Mouse (Mus musculus): ENCODE results near the gene Clec16a. TPM values are rescaled to one million over a fixed set of nuclear protein-coding genes. Genes with fewer than 3 reads are reported as not detected.

The Clec16a gene
- polyA plus RNA-seq, 1 experiment from 2014 or later = 17.3 TPM

- Histone ChIP-seq H3K4me3 (no peak overlapping the region), H3K4me2 (no peak overlapping the region), H3K27ac (0 out of 2 replicates have a peak overlapping the region, but pooled peaks have one; percentile 36), H3K9me3 (replicated peaks) (no peaks in the 10 kb centered on the region), H3K36me3 (no peaks in the 10 kb centered on the region), H3K9ac (no peak overlapping the region), H3K4me1 (peaks cover 28% of the 10 kb centered on the region), H3K27me3 (replicated peaks) (peaks cover 15% of the 10 kb centered on the region)
- ATAC-seq = no peak
- WGBS (ENCODE audit: insufficient replicate concordance) = 30% methylated on average over 2 of the region's 2 CpGs
Measured at GRCm38 (mm10) chr16:10737571-10737970, 192.4 kb downstream of the Clec16a start.

- H3K4me1 ChIP-seq = peaks cover 24% of the 10 kb centered on the region; the same call in 1 of the 2 replicates
- no peak overlapping the region for H3K4me3 ChIP-seq
- peaks cover 15% of the 10 kb centered on the region for H3K27me3 ChIP-seq (replicated peaks)
- 0 out of 2 replicates have a peak overlapping the region, but pooled peaks have one; percentile 36 for H3K27ac ChIP-seq
- no peaks in the 10 kb centered on the region for H3K9me3 ChIP-seq (replicated peaks)
- no peaks in the 10 kb centered on the region for H3K36me3 ChIP-seq
- WGBS (ENCODE audit: insufficient replicate concordance) = 64% methylated on average over 3 of the region's 3 CpGs
- no peak for ATAC-seq
- no peak overlapping the region for H3K9ac ChIP-seq
- no peak overlapping the region for H3K4me2 ChIP-seq
Measured at GRCm38 (mm10) chr16:10738866-10739265, 193.7 kb downstream of the Clec16a start.

- Histone ChIP-seq H3K27ac (no peak overlapping the region), H3K36me3 (no peaks in the 10 kb centered on the region), H3K9ac (no peak overlapping the region), H3K4me1 (peaks cover 24% of the 10 kb centered on the region; the same call in 1 of the 2 replicates), H3K4me3 (no peak overlapping the region), H3K4me2 (no peak overlapping the region), H3K27me3 (replicated peaks) (peaks cover 15% of the 10 kb centered on the region), H3K9me3 (replicated peaks) (no peaks in the 10 kb centered on the region)
- 59% methylated on average over 9 of the region's 9 CpGs for WGBS (ENCODE audit: insufficient replicate concordance)
- no peak for ATAC-seq
Measured at GRCm38 (mm10) chr16:10739854-10740398, 194.8 kb downstream of the Clec16a start.

- Histone ChIP-seq H3K9me3 (replicated peaks) (no peaks in the 10 kb centered on the region), H3K9ac (no peak overlapping the region), H3K4me3 (no peak overlapping the region), H3K27ac (no peak overlapping the region), H3K36me3 (no peaks in the 10 kb centered on the region), H3K4me2 (no peak overlapping the region), H3K27me3 (replicated peaks) (peaks cover 15% of the 10 kb centered on the region), H3K4me1 (peaks cover 23% of the 10 kb centered on the region; the same call in 1 of the 2 replicates)
- 68% methylated on average over 2 of the region's 2 CpGs for WGBS (ENCODE audit: insufficient replicate concordance)
- no peak for ATAC-seq
Measured at GRCm38 (mm10) chr16:10741082-10741481, 195.9 kb downstream of the Clec16a start.

GRCm38 (mm10) chr16:10749226-10749625 lies 204.1 kb downstream of the Clec16a start:
- 47% methylated on average over 7 of the region's 7 CpGs for WGBS (ENCODE audit: insufficient replicate concordance)
- no peaks in the 10 kb centered on the region for H3K4me1 ChIP-seq
- no peak overlapping the region for H3K9ac ChIP-seq
- H3K4me3 ChIP-seq = no peak overlapping the region
- no peak overlapping the region for H3K27ac ChIP-seq
- ATAC-seq = no peak
- H3K4me2 ChIP-seq = no peak overlapping the region
- no peaks in the 10 kb centered on the region for H3K9me3 ChIP-seq (replicated peaks)
- no peaks in the 10 kb centered on the region for H3K36me3 ChIP-seq
- H3K27me3 ChIP-seq (replicated peaks) = 0 out of 2 replicates have a peak, but pooled peaks cover 9% of the 10 kb centered on the region

- H3K4me3 ChIP-seq = no peak overlapping the region
- no peak overlapping the region for H3K27ac ChIP-seq
Measured at GRCm38 (mm10) chr16:10749824-10750223, 204.7 kb downstream of the Clec16a start.

GRCm38 (mm10) chr16:10754521-10755296 lies 209.6 kb downstream of the Clec16a start:
- Histone ChIP-seq H3K27ac (no peak overlapping the region), H3K36me3 (no peaks in the 10 kb centered on the region), H3K9ac (no peak overlapping the region), H3K4me1 (no peaks in the 10 kb centered on the region), H3K4me3 (no peak overlapping the region), H3K9me3 (replicated peaks) (no peaks in the 10 kb centered on the region), H3K4me2 (no peak overlapping the region), H3K27me3 (replicated peaks) (peaks cover 13% of the 10 kb centered on the region; the same call in 1 of the 2 replicates)
- peak; percentile 22; the same call in 1 of the 2 replicates for ATAC-seq
- 72% methylated on average over 3 of the region's 3 CpGs for WGBS (ENCODE audit: insufficient replicate concordance)

More at GRCm38 (mm10) chr16:10749824-10750223, 204.7 kb downstream of the Clec16a start:
- Histone ChIP-seq H3K4me1 (no peaks in the 10 kb centered on the region), H3K4me2 (no peak overlapping the region), H3K36me3 (no peaks in the 10 kb centered on the region), H3K9me3 (replicated peaks) (no peaks in the 10 kb centered on the region), H3K27me3 (replicated peaks) (0 out of 2 replicates have a peak, but pooled peaks cover 13% of the 10 kb centered on the region), H3K9ac (no peak overlapping the region)
- ATAC-seq = no peak
- WGBS (ENCODE audit: insufficient replicate concordance) = 56% methylated on average over 7 of the region's 7 CpGs

GRCm38 (mm10) chr16:10756168-10756567 lies 211.0 kb downstream of the Clec16a start:
- WGBS (ENCODE audit: insufficient replicate concordance) = 51% methylated on average over 6 of the region's 6 CpGs
- no peak overlapping the region for H3K9ac ChIP-seq
- H3K4me1 ChIP-seq = peaks cover 4% of the 10 kb centered on the region; the same call in 1 of the 2 replicates
- ATAC-seq = no peak
- H3K9me3 ChIP-seq (replicated peaks) = no peaks in the 10 kb centered on the region
- no peak overlapping the region for H3K4me2 ChIP-seq
- no peak overlapping the region for H3K27ac ChIP-seq
- no peak overlapping the region for H3K4me3 ChIP-seq
- H3K36me3 ChIP-seq = no peaks in the 10 kb centered on the region
- peaks cover 14% of the 10 kb centered on the region for H3K27me3 ChIP-seq (replicated peaks)

- Histone ChIP-seq H3K4me2 (no peak overlapping the region), H3K9me3 (replicated peaks) (no peaks in the 10 kb centered on the region), H3K27ac (no peak overlapping the region), H3K4me1 (peaks cover 7% of the 10 kb centered on the region; the same call in 1 of the 2 replicates), H3K9ac (no peak overlapping the region), H3K36me3 (no peaks in the 10 kb centered on the region), H3K27me3 (replicated peaks) (peaks cover 19% of the 10 kb centered on the region), H3K4me3 (no peak overlapping the region)
- 43% methylated on average over 8 of the region's 8 CpGs for WGBS (ENCODE audit: insufficient replicate concordance)
- ATAC-seq = no peak
Measured at GRCm38 (mm10) chr16:10761182-10761581, 216.0 kb downstream of the Clec16a start.

GRCm38 (mm10) chr16:10762569-10763180 lies 217.5 kb downstream of the Clec16a start:
- no peak overlapping the region for H3K4me2 ChIP-seq
- no peaks in the 10 kb centered on the region for H3K36me3 ChIP-seq
- H3K9me3 ChIP-seq (replicated peaks) = no peaks in the 10 kb centered on the region
- peaks cover 7% of the 10 kb centered on the region; the same call in 1 of the 2 replicates for H3K4me1 ChIP-seq
- H3K27ac ChIP-seq = no peak overlapping the region
- peaks cover 19% of the 10 kb centered on the region for H3K27me3 ChIP-seq (replicated peaks)
- no peak overlapping the region for H3K9ac ChIP-seq
- 49% methylated on average over 5 of the region's 5 CpGs for WGBS (ENCODE audit: insufficient replicate concordance)
- no peak for ATAC-seq
- H3K4me3 ChIP-seq = no peak overlapping the region

GRCm38 (mm10) chr16:10763540-10764264 lies 218.6 kb downstream of the Clec16a start:
- Histone ChIP-seq H3K4me3 (no peak overlapping the region), H3K4me2 (no peak overlapping the region)
- 37% methylated on average over 6 of the region's 6 CpGs for WGBS (ENCODE audit: insufficient replicate concordance)

More at GRCm38 (mm10) chr16:10763540-10764264, 218.6 kb downstream of the Clec16a start:
- Histone ChIP-seq H3K36me3 (no peaks in the 10 kb centered on the region), H3K9ac (no peak overlapping the region), H3K9me3 (replicated peaks) (no peaks in the 10 kb centered on the region), H3K27ac (no peak overlapping the region), H3K27me3 (replicated peaks) (peaks cover 28% of the 10 kb centered on the region), H3K4me1 (peaks cover 11% of the 10 kb centered on the region)
- no peak for ATAC-seq

Data from liver, embryonic 12.5 days (tissue).